Mouse (Mus musculus): Measurements from ENCODE around the gene Ndel1. TPM values are rescaled to one million over a fixed set of nuclear protein-coding genes. Genes with fewer than 3 reads are reported as not detected.

The Ndel1 gene
- polyA plus RNA-seq, 1 experiment from 2014 or later: 86.1 TPM

- 1% methylated on average over 10 of the region's 10 CpGs for WGBS
- Histone ChIP-seq H3K36me3 (ENCODE audit: insufficient read depth, low read length) (peaks cover 29% of the 10 kb centered on the region), H3K4me3 (replicated peaks; ENCODE audit: low read depth, low read length) (peak overlapping the region; percentile 62), H3K4me2 (ENCODE audit: low read length) (peak overlapping the region; percentile 61), H3K9ac (ENCODE audit: low read depth, low read length) (peak overlapping the region; percentile 82), H3K27me3 (ENCODE audit: insufficient read depth, low read length) (no peaks in the 10 kb centered on the region), H3K9me3 (replicated peaks; ENCODE audit: low read length) (no peaks in the 10 kb centered on the region), H3K27ac (peak overlapping the region; percentile 94), H3K4me1 (replicated peaks; ENCODE audit: insufficient read depth, low read length) (peaks cover 5% of the 10 kb centered on the region)
- no peak for TF ChIP-seq CTCF (IDR thresholded peaks at IDR 0.05; ENCODE audit: low read depth)
- no peak; the same call in 1 of the 2 replicates for ATAC-seq (replicated peaks; ENCODE audit: low FRiP score, low read depth)
- DNase-seq (ENCODE audit: low spot score): no peak
These were observed 30.3 kb upstream of the Ndel1 start for GRCm38 (mm10) chr11:68902047-68902364.

GRCm38 (mm10) chr11:68901351-68902046 lies 29.8 kb upstream of the Ndel1 start, which contains the start of gene Rpl26:
Rpl26 (plus strand) TSS chr11:68901583.
- no peaks in the 10 kb centered on the region for H3K9me3 ChIP-seq (replicated peaks; ENCODE audit: low read length)
- DNase-seq (ENCODE audit: low spot score) (peak; percentile 98), ATAC-seq (replicated peaks; ENCODE audit: low FRiP score, low read depth) (peak; percentile 86)
- H3K9ac ChIP-seq (ENCODE audit: low read depth, low read length): peak within 1 kb of the TSS; percentile 82
- under 1% methylated on average over 52 of the region's 52 CpGs for WGBS
- H3K4me1 ChIP-seq (replicated peaks; ENCODE audit: insufficient read depth, low read length): peaks cover 5% of the 10 kb centered on the region
- H3K36me3 ChIP-seq (ENCODE audit: insufficient read depth, low read length): peaks cover 29% of the 10 kb centered on the region
- H3K27me3 ChIP-seq (ENCODE audit: insufficient read depth, low read length): no peaks in the 10 kb centered on the region
- H3K27ac ChIP-seq: peak within 1 kb of the TSS; percentile 94
- H3K4me3 ChIP-seq (replicated peaks; ENCODE audit: low read depth, low read length): peak within 1 kb of the TSS; percentile 62
- peak; percentile 99 for TF ChIP-seq CTCF (IDR thresholded peaks at IDR 0.05; ENCODE audit: low read depth)
- peak within 1 kb of the TSS; percentile 71 for H3K4me2 ChIP-seq (ENCODE audit: low read length)

GRCm38 (mm10) chr11:68900519-68901350 lies 29.1 kb upstream of the Ndel1 start:
- ATAC-seq (replicated peaks; ENCODE audit: low FRiP score, low read depth) (no peak), DNase-seq (ENCODE audit: low spot score) (no peak)
- peaks cover 5% of the 10 kb centered on the region for H3K4me1 ChIP-seq (replicated peaks; ENCODE audit: insufficient read depth, low read length)
- H3K27ac ChIP-seq: no peak overlapping the region
- no peak for TF ChIP-seq CTCF (IDR thresholded peaks at IDR 0.05; ENCODE audit: low read depth)
- WGBS: 27% methylated on average over 31 of the region's 31 CpGs
- H3K9ac ChIP-seq (ENCODE audit: low read depth, low read length): peak overlapping the region; percentile 43
- H3K4me2 ChIP-seq (ENCODE audit: low read length): peak overlapping the region; percentile 71
- H3K36me3 ChIP-seq (ENCODE audit: insufficient read depth, low read length): peaks cover 24% of the 10 kb centered on the region
- peak overlapping the region; percentile 62; the same call in 1 of the 2 replicates for H3K4me3 ChIP-seq (replicated peaks; ENCODE audit: low read depth, low read length)
- no peaks in the 10 kb centered on the region for H3K9me3 ChIP-seq (replicated peaks; ENCODE audit: low read length)
- no peaks in the 10 kb centered on the region for H3K27me3 ChIP-seq (ENCODE audit: insufficient read depth, low read length)

GRCm38 (mm10) chr11:68899815-68900214 lies 28.2 kb upstream of the Ndel1 start:
- Histone ChIP-seq H3K9me3 (replicated peaks; ENCODE audit: low read length) (no peaks in the 10 kb centered on the region), H3K4me2 (ENCODE audit: low read length) (no peak overlapping the region), H3K9ac (ENCODE audit: low read depth, low read length) (no peak overlapping the region), H3K27ac (no peak overlapping the region), H3K4me3 (replicated peaks; ENCODE audit: low read depth, low read length) (no peak overlapping the region), H3K4me1 (replicated peaks; ENCODE audit: insufficient read depth, low read length) (peaks cover 5% of the 10 kb centered on the region), H3K36me3 (ENCODE audit: insufficient read depth, low read length) (peaks cover 17% of the 10 kb centered on the region), H3K27me3 (ENCODE audit: insufficient read depth, low read length) (no peaks in the 10 kb centered on the region)
- no peak for DNase-seq (ENCODE audit: low spot score)
- no peak for TF ChIP-seq CTCF (IDR thresholded peaks at IDR 0.05; ENCODE audit: low read depth)
- WGBS: 79% methylated on average over 8 of the region's 8 CpGs
- ATAC-seq (replicated peaks; ENCODE audit: low FRiP score, low read depth): no peak

- Histone ChIP-seq H3K27me3 (ENCODE audit: insufficient read depth, low read length) (no peaks in the 10 kb centered on the region), H3K4me3 (replicated peaks; ENCODE audit: low read depth, low read length) (no peak overlapping the region), H3K4me2 (ENCODE audit: low read length) (no peak overlapping the region), H3K27ac (no peak overlapping the region), H3K36me3 (ENCODE audit: insufficient read depth, low read length) (peaks cover 10% of the 10 kb centered on the region), H3K9ac (ENCODE audit: low read depth, low read length) (no peak overlapping the region), H3K4me1 (replicated peaks; ENCODE audit: insufficient read depth, low read length) (peaks cover 5% of the 10 kb centered on the region), H3K9me3 (replicated peaks; ENCODE audit: low read length) (no peaks in the 10 kb centered on the region)
- 86% methylated on average over 6 of the region's 6 CpGs for WGBS
- no peak for TF ChIP-seq CTCF (IDR thresholded peaks at IDR 0.05; ENCODE audit: low read depth)
- DNase-seq (ENCODE audit: low spot score) (no peak), ATAC-seq (replicated peaks; ENCODE audit: low FRiP score, low read depth) (no peak)
These were observed 27.1 kb upstream of the Ndel1 start for GRCm38 (mm10) chr11:68898790-68899189.

- peaks cover 5% of the 10 kb centered on the region for H3K4me1 ChIP-seq (replicated peaks; ENCODE audit: insufficient read depth, low read length)
- DNase-seq (ENCODE audit: low spot score) (no peak), ATAC-seq (replicated peaks; ENCODE audit: low FRiP score, low read depth) (no peak)
- H3K36me3 ChIP-seq (ENCODE audit: insufficient read depth, low read length): 0 out of 2 replicates have a peak, but pooled peaks cover under 1% of the 10 kb centered on the region
- WGBS: 66% methylated on average over 6 of the region's 6 CpGs
- no peaks in the 10 kb centered on the region for H3K9me3 ChIP-seq (replicated peaks; ENCODE audit: low read length)
- no peaks in the 10 kb centered on the region for H3K27me3 ChIP-seq (ENCODE audit: insufficient read depth, low read length)
- H3K9ac ChIP-seq (ENCODE audit: low read depth, low read length): no peak overlapping the region
- no peak overlapping the region for H3K27ac ChIP-seq
- no peak overlapping the region for H3K4me3 ChIP-seq (replicated peaks; ENCODE audit: low read depth, low read length)
- no peak for TF ChIP-seq CTCF (IDR thresholded peaks at IDR 0.05; ENCODE audit: low read depth)
- no peak overlapping the region for H3K4me2 ChIP-seq (ENCODE audit: low read length)
These were observed 26.2 kb upstream of the Ndel1 start for GRCm38 (mm10) chr11:68897838-68898237.

Measured in kidney, postnatal 0 days (tissue).